Mouse (Mus musculus) hindbrain, embryonic 13.5 days (tissue): ENCODE measurements around the gene Selenop. TPM values are rescaled to one million over a fixed set of nuclear protein-coding genes. Genes with fewer than 3 reads are reported as not detected.
A peak's percentile ranks its signal among the peaks of the same experiment; 100 is the strongest.

Experiments used
- ATAC-seq: fragments of 200-750 bp; cut with Nextera tagmentation; 2 replicates; pipeline ENCODE4 v1.8.0; 2017; ENCODE audit warnings: moderate TSS enrichment; ENCODE audit not compliant: low FRiP score
- H3K27ac ChIP-seq: fragments of 300-500 bp; sonication (generic); 2 replicates; pipeline ENCODE4 v1.5.1; 2015; ENCODE audit warnings: inconsistent platforms, mild to moderate bottlenecking, moderate library complexity
- H3K27me3 ChIP-seq: fragments of 300-500 bp; sonication (generic); 2 replicates; pipeline ENCODE4 v1.6.1; 2015; ENCODE audit warnings: mild to moderate bottlenecking, inconsistent platforms
- H3K36me3 ChIP-seq: fragments of 300-500 bp; sonication (generic); 2 replicates; pipeline ENCODE4 v1.6.1; 2015; ENCODE audit warnings: mild to moderate bottlenecking, inconsistent platforms
- H3K4me1 ChIP-seq: fragments of 300-500 bp; sonication (generic); replicated peaks from 2 replicates; pipeline ENCODE4 v1.6.1; 2015; ENCODE audit warnings: inconsistent platforms
- H3K4me2 ChIP-seq: fragments of 300-500 bp; sonication (generic); 2 replicates; pipeline ENCODE4 v1.6.1; 2015; ENCODE audit warnings: inconsistent platforms, mild to moderate bottlenecking, moderate library complexity
- H3K4me3 ChIP-seq: fragments of 300-500 bp; sonication (generic); 2 replicates; pipeline ENCODE4 v1.5.1; 2015; ENCODE audit warnings: mild to moderate bottlenecking, inconsistent platforms
- H3K9ac ChIP-seq: fragments of 300-500 bp; sonication (generic); 2 replicates; pipeline ENCODE4 v1.6.1; 2015; ENCODE audit warnings: mild to moderate bottlenecking, inconsistent platforms
- H3K9me3 ChIP-seq: fragments of 300-500 bp; sonication (generic); 2 replicates; pipeline ENCODE4 v1.6.1; 2016; ENCODE audit warnings: inconsistent platforms
- WGBS: fragments of 180-500 bp; shearing (Covaris S2); methylation state at CpG from one replicate; pipeline ENCODE4 v1.1.7; 2015; 5-methylcytosine and 5-hydroxymethylcytosine counted together
- polyA plus RNA-seq: library from polyadenylated mRNA; unstranded; fragments of >200 nt; fragmentation: Nextera tagmentation; extraction: Ambion mirVana; gene quantifications from 2 replicates; pipeline ENCODE4 v1.2.1, GENCODE M21; 2015

Gene Selenop
- polyA plus RNA-seq, 1 experiment from 2014 or later = 137 TPM

DNA sequence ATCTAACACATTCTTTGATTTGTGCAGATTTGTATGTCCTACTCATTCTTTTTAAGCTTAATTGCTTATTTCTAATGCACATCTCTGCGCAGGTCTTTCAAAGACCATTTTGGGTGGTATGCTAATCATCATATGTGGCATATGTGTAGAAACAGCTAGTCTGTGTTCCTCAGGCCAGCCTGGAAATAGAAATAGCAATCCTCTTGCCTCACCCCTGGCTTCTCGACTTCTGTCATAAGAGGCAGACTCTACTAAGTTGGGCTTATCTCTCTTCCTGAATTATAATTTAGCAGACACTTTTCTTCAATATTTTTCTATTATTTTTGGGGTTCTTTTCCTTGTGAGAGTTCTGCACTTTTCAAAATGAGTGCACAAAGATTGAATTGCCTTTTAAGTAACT lies 17.7 kb upstream of the Selenop start:
- Histone ChIP-seq H3K27me3 (no peaks in the 10 kb centered on the region), H3K36me3 (no peaks in the 10 kb centered on the region), H3K4me2 (no peak overlapping the region), H3K4me3 (no peak overlapping the region), H3K4me1 (no peaks in the 10 kb centered on the region), H3K9ac (no peak overlapping the region), H3K27ac (no peak overlapping the region), H3K9me3 (no peaks in the 10 kb centered on the region)
- 92% methylated on average over 2 of the region's 2 CpGs for WGBS
- no peak for ATAC-seq

DNA sequence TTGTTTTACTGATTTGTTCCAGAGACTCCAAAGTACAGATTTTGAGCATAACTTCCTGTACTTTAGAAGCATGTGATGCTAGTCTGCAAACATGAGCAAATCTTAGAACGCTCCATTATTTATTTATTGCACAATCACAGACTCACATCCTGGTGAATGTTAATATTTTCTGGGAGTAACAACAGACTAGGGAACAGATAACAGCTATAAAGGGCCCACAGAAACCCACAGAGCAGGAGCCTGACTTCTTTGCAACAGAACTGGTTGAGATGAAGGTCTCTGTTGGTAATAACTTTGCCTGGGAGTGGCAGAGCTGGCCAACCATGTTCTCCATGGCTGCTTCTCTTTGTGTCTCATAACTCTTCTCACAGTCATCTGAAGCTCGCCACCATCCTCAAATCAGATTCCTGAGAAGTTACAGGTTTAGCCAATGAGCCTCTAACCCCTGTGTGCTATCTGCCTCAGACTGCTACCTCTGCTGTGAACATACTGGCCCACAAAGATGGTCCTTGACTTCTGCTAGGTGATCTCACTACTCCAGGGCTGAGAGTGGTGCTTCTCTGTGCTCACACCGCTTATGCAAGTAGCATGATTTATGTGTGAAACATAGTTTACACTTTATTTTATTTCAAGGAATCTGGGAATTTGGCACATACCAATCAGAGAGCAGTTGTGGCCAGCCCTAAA lies 17.2 kb upstream of the Selenop start:
- Histone ChIP-seq H3K4me1 (no peaks in the 10 kb centered on the region), H3K9ac (no peak overlapping the region), H3K4me3 (no peak overlapping the region), H3K27me3 (no peaks in the 10 kb centered on the region), H3K36me3 (no peaks in the 10 kb centered on the region), H3K4me2 (no peak overlapping the region), H3K27ac (no peak overlapping the region), H3K9me3 (no peaks in the 10 kb centered on the region)
- no peak for ATAC-seq
- 84% methylated on average over 3 of the region's 3 CpGs for WGBS

DNA sequence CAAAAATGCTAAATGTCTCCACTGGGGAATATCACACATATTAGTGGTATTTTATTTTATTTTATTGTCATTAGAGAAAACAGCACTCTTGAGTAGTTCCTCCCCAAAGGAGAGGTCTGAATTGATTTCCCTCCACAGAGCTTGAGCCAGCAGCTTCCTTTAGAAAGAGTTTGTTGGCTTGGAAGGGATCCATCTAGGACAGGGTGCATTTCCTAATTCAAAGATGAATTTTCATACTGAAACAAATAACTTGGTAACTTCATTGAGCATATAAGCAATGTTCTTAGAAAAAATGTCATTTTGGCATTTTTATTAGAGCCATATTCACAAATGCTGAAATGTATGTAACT lies 16.7 kb upstream of the Selenop start:
- no peak overlapping the region for H3K4me2 ChIP-seq
- no peak for ATAC-seq
- H3K4me1 ChIP-seq = no peaks in the 10 kb centered on the region

DNA sequence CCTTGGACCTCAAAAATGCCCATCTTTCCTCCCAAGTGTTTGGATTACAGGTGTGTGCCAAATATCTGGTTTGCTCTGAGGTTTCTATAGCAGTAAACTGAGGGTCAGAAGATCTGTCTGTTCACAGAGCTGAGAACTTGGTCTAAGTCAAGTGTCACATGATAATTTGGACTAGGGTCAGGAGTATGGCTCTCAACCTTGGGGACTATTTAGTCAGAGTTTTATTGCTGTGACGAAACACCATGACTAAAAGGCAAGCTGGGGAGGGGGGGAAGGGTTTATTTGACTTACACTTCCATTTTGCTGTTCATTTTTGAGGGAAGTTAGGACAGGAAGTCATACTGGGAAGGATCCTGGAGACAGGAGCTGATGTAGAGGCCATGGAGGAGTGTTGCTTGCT lies 9.3 kb upstream of the Selenop start:
- H3K4me2 ChIP-seq = no peak overlapping the region
- ATAC-seq = no peak
- no peaks in the 10 kb centered on the region for H3K27me3 ChIP-seq
- WGBS = 71% methylated on average over 1 of the region's 1 CpGs
- H3K9me3 ChIP-seq = no peaks in the 10 kb centered on the region
- no peak overlapping the region for H3K4me3 ChIP-seq
- no peak overlapping the region for H3K9ac ChIP-seq
- H3K4me1 ChIP-seq = no peaks in the 10 kb centered on the region
- no peaks in the 10 kb centered on the region for H3K36me3 ChIP-seq
- no peak overlapping the region for H3K27ac ChIP-seq

More for the DNA sequence above, 16.7 kb upstream of the Selenop start:
- H3K9ac ChIP-seq = no peak overlapping the region
- no peak overlapping the region for H3K4me3 ChIP-seq
- no peaks in the 10 kb centered on the region for H3K9me3 ChIP-seq
- no peaks in the 10 kb centered on the region for H3K36me3 ChIP-seq
- H3K27me3 ChIP-seq = no peaks in the 10 kb centered on the region
- no peak overlapping the region for H3K27ac ChIP-seq

DNA sequence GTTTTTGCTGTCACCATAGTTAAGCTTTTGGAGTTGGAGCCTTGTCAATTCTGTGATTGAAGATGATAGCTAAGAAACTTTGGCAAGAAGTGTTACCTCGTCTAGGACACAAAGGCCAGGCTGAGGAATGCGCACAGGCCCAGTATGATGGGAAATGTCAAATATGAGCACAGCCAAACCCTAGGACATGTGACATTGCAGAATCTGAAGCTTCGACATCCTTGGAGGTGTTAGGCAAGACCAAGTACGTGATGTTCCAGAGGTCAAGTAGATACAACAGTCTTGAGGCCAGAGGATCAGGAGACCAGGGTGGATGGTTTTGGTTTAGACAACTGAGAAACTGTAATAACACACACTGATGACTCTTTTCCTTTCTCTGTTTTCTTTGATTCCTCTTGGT lies 8.0 kb upstream of the Selenop start:
- H3K27me3 ChIP-seq = no peaks in the 10 kb centered on the region
- WGBS = 95% methylated on average over 4 of the region's 4 CpGs
- H3K9me3 ChIP-seq = no peaks in the 10 kb centered on the region
- no peak overlapping the region for H3K4me3 ChIP-seq
- no peak overlapping the region for H3K27ac ChIP-seq
- no peak overlapping the region for H3K4me2 ChIP-seq
- no peak overlapping the region for H3K9ac ChIP-seq
- ATAC-seq = no peak
- H3K36me3 ChIP-seq = no peaks in the 10 kb centered on the region
- H3K4me1 ChIP-seq = no peaks in the 10 kb centered on the region

DNA sequence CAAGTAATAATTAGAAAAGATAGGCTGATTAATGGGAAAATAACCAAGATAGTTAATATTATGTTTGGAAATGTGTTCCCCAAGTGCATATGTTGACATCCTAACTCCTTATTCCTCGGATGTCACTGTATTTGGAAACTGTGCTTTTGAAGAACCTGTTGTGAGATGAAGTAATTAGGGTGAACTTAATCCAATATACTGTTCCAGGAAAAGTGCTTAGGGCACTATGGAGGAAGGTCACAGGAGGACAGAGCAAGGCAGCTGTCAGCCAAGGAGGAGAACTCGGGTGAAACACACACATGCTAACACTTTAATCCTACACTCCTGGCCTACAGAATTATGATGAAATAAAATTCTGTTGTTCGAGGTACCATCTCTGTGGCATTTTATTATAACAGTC lies 5.5 kb upstream of the Selenop start:
- no peak for ATAC-seq
- H3K4me3 ChIP-seq = no peak overlapping the region
- no peaks in the 10 kb centered on the region for H3K9me3 ChIP-seq
- no peak overlapping the region for H3K9ac ChIP-seq
- H3K36me3 ChIP-seq = no peaks in the 10 kb centered on the region
- no peak overlapping the region for H3K27ac ChIP-seq
- no peaks in the 10 kb centered on the region for H3K27me3 ChIP-seq
- H3K4me2 ChIP-seq = no peak overlapping the region
- WGBS = 87% methylated on average over 3 of the region's 3 CpGs
- H3K4me1 ChIP-seq = no peaks in the 10 kb centered on the region

DNA sequence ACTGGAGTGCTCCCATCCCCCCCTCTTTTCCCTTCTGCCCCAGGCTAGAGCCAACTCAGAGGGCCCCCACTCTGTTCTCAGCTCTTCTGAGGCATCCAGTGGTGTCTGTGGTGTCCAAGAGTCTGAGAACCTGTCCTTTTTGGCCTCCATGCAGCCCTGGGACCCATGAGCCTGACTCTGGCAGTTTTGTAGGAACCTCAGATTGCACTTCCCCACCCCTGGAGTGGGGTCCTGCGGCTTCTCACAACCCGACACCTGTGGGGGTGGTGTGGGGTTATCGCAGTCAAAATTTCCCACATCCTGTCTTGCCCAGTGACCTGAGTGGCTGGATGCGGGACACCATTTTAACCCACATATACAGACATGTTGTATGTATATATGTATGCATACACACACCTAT lies 4.1 kb upstream of the Selenop start:
- WGBS = 93% methylated on average over 4 of the region's 4 CpGs
- Histone ChIP-seq H3K27me3 (no peaks in the 10 kb centered on the region), H3K9ac (no peak overlapping the region), H3K4me2 (no peak overlapping the region), H3K4me1 (no peaks in the 10 kb centered on the region), H3K4me3 (no peak overlapping the region), H3K36me3 (no peaks in the 10 kb centered on the region), H3K27ac (no peak overlapping the region), H3K9me3 (no peaks in the 10 kb centered on the region)
- no peak for ATAC-seq

DNA sequence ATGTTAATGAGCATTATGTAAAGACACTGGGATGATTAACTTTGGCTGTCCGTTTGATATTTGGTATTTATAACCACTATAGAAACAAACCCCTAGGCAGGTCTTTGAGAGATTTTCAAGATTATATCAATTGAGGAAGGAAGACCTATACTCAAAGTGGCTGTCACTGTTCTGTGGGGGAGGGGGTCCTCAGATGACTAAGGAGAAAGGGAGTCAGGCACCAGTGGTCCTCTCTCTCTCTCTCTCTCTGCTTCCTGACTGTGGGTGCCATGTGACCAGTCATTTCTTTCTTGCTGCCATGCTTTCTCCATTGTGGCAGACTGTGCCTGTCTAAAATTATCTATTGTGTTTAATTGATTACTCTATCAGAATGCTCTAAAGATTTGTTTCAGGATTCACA lies 3.5 kb upstream of the Selenop start:
- Histone ChIP-seq H3K27ac (no peak overlapping the region), H3K4me3 (no peak overlapping the region), H3K36me3 (no peaks in the 10 kb centered on the region), H3K4me1 (peaks cover 3% of the 10 kb centered on the region), H3K4me2 (no peak overlapping the region), H3K27me3 (no peaks in the 10 kb centered on the region), H3K9me3 (no peaks in the 10 kb centered on the region), H3K9ac (no peak overlapping the region)
- no peak for ATAC-seq
- WGBS = 89% methylated on average over 1 of the region's 1 CpGs

DNA sequence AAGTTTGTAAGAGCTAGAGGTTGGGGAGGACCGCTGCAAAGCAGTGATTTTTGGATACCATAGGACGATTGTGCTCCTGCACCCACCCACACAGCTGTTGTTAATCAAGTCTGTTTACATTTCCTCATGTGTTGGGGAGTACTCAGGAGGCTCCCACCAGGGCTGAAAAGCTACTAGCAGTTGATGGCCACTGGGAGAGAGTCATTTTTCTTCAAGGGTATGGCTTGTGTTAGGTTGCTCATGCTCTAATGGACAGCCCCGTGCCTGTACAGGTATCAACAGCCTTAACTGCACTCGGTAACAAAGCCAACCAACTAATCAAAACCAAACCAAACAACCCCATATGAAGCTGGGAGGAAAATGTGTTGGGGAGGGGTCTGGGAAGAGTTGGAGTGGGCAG lies 1.1 kb downstream of the Selenop start:
- Histone ChIP-seq H3K9me3 (no peaks in the 10 kb centered on the region), H3K4me3 (no peak overlapping the region), H3K27me3 (no peaks in the 10 kb centered on the region), H3K27ac (peak overlapping the region; percentile 26), H3K36me3 (no peaks in the 10 kb centered on the region), H3K4me2 (no peak overlapping the region), H3K4me1 (peaks cover 16% of the 10 kb centered on the region), H3K9ac (no peak overlapping the region)
- peak; percentile 18; the same call in 1 of the 2 replicates for ATAC-seq
- WGBS = 73% methylated on average over 4 of the region's 4 CpGs

DNA sequence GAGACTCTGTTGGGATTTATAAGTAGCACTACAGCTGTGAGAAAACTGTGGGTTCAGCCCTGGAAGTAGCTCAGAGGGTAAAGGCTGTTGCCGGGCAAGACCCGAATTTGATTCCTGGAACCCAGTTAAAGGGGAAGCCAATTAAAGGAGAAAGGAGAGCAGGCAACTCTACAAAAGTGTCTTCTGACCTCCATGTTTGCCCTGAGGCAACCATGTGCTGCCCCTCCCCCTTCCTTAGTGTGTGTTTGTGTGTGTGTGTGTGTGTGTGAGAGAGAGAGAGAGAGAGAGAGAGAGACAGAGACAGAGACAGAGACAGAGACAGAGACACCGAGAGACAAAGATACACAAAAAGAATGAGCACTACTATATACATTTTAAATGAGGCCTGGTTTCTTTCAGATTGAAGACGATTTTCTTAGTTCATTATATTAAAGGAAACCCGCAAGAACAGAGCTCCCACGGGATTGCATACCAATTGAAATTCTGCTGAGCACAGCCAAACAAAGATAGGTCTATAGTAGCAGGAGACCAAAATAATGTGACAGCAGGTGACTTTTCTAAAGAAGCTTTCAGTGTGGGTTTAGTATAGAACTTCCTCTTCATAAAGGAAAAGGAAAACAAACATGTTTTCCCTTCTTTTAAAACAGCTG lies 1.8 kb downstream of the Selenop start:
- peak overlapping the region; percentile 46 for H3K27ac ChIP-seq
- peak; percentile 53 for ATAC-seq

DNA sequence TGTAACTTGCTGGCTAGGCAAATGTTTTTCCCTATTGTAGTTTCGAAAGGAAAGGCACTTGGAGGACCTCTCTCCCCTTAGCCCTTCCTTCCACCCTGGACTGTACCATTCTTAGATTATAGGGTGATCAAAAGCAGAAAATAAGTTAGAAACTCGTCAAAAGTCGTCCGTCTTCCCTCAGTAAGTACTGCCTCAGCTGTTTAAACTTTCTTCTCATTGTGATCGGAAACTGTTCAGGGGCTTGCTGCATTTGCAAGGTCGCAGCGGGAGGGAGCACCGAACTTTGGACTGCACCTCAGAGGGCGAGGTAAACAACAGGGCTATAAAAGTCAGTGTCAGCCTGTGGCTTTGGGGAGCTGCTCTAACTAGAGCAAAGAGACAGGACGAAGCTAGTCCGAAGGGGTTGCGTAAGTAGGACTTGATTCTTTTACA lies 2.3 kb downstream of the Selenop start:
- Histone ChIP-seq H3K4me2 (peak overlapping the region; percentile 48), H3K4me3 (peak overlapping the region; percentile 31), H3K4me1 (peaks cover 16% of the 10 kb centered on the region), H3K9ac (peak overlapping the region; percentile 19; the same call in 1 of the 2 replicates), H3K27me3 (no peaks in the 10 kb centered on the region), H3K36me3 (no peaks in the 10 kb centered on the region), H3K9me3 (no peaks in the 10 kb centered on the region), H3K27ac (peak overlapping the region; percentile 46)
- ATAC-seq = peak; percentile 80
- 1% methylated on average over 12 of the region's 12 CpGs for WGBS

More for the DNA sequence above, 1.8 kb downstream of the Selenop start:
- WGBS = 14% methylated on average over 6 of the region's 6 CpGs
- no peak overlapping the region for H3K9ac ChIP-seq
- H3K4me2 ChIP-seq = peak overlapping the region; percentile 48
- peak overlapping the region; percentile 31 for H3K4me3 ChIP-seq
- H3K9me3 ChIP-seq = no peaks in the 10 kb centered on the region
- peaks cover 16% of the 10 kb centered on the region for H3K4me1 ChIP-seq
- H3K27me3 ChIP-seq = no peaks in the 10 kb centered on the region
- no peaks in the 10 kb centered on the region for H3K36me3 ChIP-seq

DNA sequence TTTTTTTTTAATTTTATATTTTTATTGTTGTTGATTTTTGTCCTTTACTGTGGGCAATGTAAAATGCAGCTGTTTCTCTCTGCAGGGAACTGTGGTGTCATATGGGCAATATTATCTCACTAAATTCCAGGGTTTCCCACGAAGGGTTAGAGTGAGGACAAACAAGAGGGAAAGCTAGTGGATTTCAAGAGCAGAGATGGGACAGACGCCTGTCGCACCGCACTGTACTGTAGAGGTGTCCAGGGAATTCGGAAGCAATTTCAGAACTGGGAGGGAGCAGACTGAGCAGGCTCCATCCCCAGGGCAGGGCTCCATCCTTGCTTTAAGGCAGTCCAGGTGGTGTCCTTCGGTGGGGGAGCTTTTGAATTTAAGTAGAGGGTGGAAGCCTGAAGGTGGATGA lies 2.9 kb downstream of the Selenop start:
- Histone ChIP-seq H3K27ac (no peak overlapping the region), H3K36me3 (no peaks in the 10 kb centered on the region), H3K4me1 (peaks cover 16% of the 10 kb centered on the region), H3K9me3 (no peaks in the 10 kb centered on the region), H3K9ac (no peak overlapping the region), H3K27me3 (no peaks in the 10 kb centered on the region), H3K4me3 (peak overlapping the region; percentile 31), H3K4me2 (peak overlapping the region; percentile 48)
- WGBS = 34% methylated on average over 6 of the region's 6 CpGs
- ATAC-seq = 0 out of 2 replicates have a peak, but pooled peaks have one; percentile 22

DNA sequence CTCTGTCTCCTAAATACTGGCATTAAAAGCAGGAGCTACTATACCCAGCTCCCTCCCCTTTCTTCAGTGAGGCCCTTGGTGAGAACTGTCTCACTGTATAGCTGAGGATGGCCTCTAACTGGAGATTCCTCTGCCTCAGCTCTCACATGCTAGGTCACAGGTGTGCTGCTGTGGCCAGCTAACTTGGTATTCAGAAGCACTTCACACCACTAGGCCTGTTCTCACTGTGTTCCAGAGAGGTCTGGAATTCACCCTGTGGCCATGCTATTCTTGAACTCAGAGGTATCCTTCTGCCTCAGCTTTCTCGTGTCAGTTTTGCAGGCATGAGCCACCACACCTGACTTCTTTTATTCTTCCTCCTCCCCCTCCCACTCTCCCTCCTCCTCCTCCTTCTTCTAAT lies 4.8 kb downstream of the Selenop start:
- Histone ChIP-seq H3K4me1 (peaks cover 16% of the 10 kb centered on the region), H3K27ac (no peak overlapping the region), H3K4me2 (0 out of 2 replicates have a peak overlapping the region, but pooled peaks have one; percentile 1), H3K9me3 (no peaks in the 10 kb centered on the region), H3K4me3 (no peak overlapping the region), H3K36me3 (no peaks in the 10 kb centered on the region), H3K27me3 (no peaks in the 10 kb centered on the region), H3K9ac (no peak overlapping the region)
- 64% methylated on average over 1 of the region's 1 CpGs for WGBS
- no peak for ATAC-seq
